Mouse (Mus musculus) neural tube, embryonic 11.5 days (tissue): Measurements from ENCODE around the gene Nop9. TPM values are rescaled to one million over a fixed set of nuclear protein-coding genes. Genes with fewer than 3 reads are reported as not detected.

Experiments used
- polyA plus RNA-seq: library from polyadenylated mRNA; unstranded; fragments of >200 nt; fragmentation: Nextera tagmentation; extraction: Ambion mirVana; gene quantifications from 2 replicates; pipeline ENCODE4 v1.2.1, GENCODE M21; 2014

Gene Nop9
- polyA plus RNA-seq, 1 experiment from 2014 or later: 53.8 TPM

Other genes starting within 250 kb of the Nop9 start
- 0.99 and 1.7 TPM in 2 replicates for gene Cpne6, start 235.2 kb upstream of the Nop9 start, polyA plus RNA-seq
- gene Nrl, start 220.7 kb upstream of the Nop9 start, polyA plus RNA-seq: not detected in 2 replicates
- gene Pck2, start 205.4 kb upstream of the Nop9 start, polyA plus RNA-seq: 14.5 and 14.7 TPM in 2 replicates
- gene Dcaf11, start 185.7 kb upstream of the Nop9 start, polyA plus RNA-seq: 84.4 and 85.1 TPM in 2 replicates
- gene A730061H03Rik, start 185.3 kb upstream of the Nop9 start, polyA plus RNA-seq: 0.80 TPM in 1 of 2 replicates, not detected in the other
- gene Fitm1, start 170.1 kb upstream of the Nop9 start, polyA plus RNA-seq: 4.7 and 6.8 TPM in 2 replicates
- 112 and 123 TPM in 2 replicates for gene Psme1, start 167.6 kb upstream of the Nop9 start, polyA plus RNA-seq
- 6.0 and 7.6 TPM in 2 replicates for gene Emc9, start 160.4 kb upstream of the Nop9 start, polyA plus RNA-seq
- 188 and 218 TPM in 2 replicates for gene Psme2, start 154.6 kb upstream of the Nop9 start, polyA plus RNA-seq
- 10.2 and 13.0 TPM in 2 replicates for gene Rnf31, start 154.0 kb upstream of the Nop9 start, polyA plus RNA-seq
- gene Irf9, start 142.1 kb upstream of the Nop9 start, polyA plus RNA-seq: 5.7 and 5.9 TPM in 2 replicates
- gene Rec8, start 127.7 kb upstream of the Nop9 start, polyA plus RNA-seq: 12.0 and 12.4 TPM in 2 replicates
- 99.2 and 104 TPM in 2 replicates for gene Ipo4, start 109.7 kb upstream of the Nop9 start, polyA plus RNA-seq
- gene Gm49378, start 107.8 kb upstream of the Nop9 start, polyA plus RNA-seq: 1.0 and 1.6 TPM in 2 replicates
- 64.2 and 65.8 TPM in 2 replicates for gene Tm9sf1, start 101.9 kb upstream of the Nop9 start, polyA plus RNA-seq
- gene Tssk4, start 95.5 kb upstream of the Nop9 start, polyA plus RNA-seq: 0.89 and 0.93 TPM in 2 replicates
- gene Mdp1, start 85.2 kb upstream of the Nop9 start, polyA plus RNA-seq: 65.5 and 65.7 TPM in 2 replicates
- 53.1 and 66.7 TPM in 2 replicates for gene Gmpr2, start 73.8 kb upstream of the Nop9 start, polyA plus RNA-seq
- 573 and 583 TPM in 2 replicates for gene Nedd8, start 73.6 kb upstream of the Nop9 start, polyA plus RNA-seq
- 50.7 and 61.2 TPM in 2 replicates for gene Tinf2, start 63.9 kb upstream of the Nop9 start, polyA plus RNA-seq
- gene Tgm1, start 31.8 kb upstream of the Nop9 start, polyA plus RNA-seq: 0.37 and 0.57 TPM in 2 replicates
- 26.5 and 29.3 TPM in 2 replicates for gene Rabggta, start 23.4 kb upstream of the Nop9 start, polyA plus RNA-seq
- gene Dhrs1, start within 50 bp of the Nop9 start, polyA plus RNA-seq: 68.6 and 76.8 TPM in 2 replicates
- gene Cideb, start 12.8 kb downstream of the Nop9 start, polyA plus RNA-seq: 0.32 TPM in 1 of 2 replicates, not detected in the other
- 0.20 and 0.52 TPM in 2 replicates for gene Ltb4r2, start 15.7 kb downstream of the Nop9 start, polyA plus RNA-seq
- 0.18 and 0.27 TPM in 2 replicates for gene Ltb4r1, start 20.3 kb downstream of the Nop9 start, polyA plus RNA-seq
- gene Adcy4, start 38.4 kb downstream of the Nop9 start, polyA plus RNA-seq: 8.9 and 9.0 TPM in 2 replicates
- 14.2 and 16.6 TPM in 2 replicates for gene Ripk3, start 43.2 kb downstream of the Nop9 start, polyA plus RNA-seq
- gene Nfatc4, start 77.5 kb downstream of the Nop9 start, polyA plus RNA-seq: 25.9 and 33.7 TPM in 2 replicates
- 15.1 and 16.0 TPM in 2 replicates for gene Nynrin, start 108.3 kb downstream of the Nop9 start, polyA plus RNA-seq
- 0.13 and 0.22 TPM in 2 replicates for gene Cbln3, start 138.7 kb downstream of the Nop9 start, polyA plus RNA-seq
- gene Khnyn, start 139.3 kb downstream of the Nop9 start, polyA plus RNA-seq: 11.8 and 13.0 TPM in 2 replicates
- gene Sdr39u1, start 154.6 kb downstream of the Nop9 start, polyA plus RNA-seq: 45.7 and 52.6 TPM in 2 replicates
- gene Cma1, start 199.0 kb downstream of the Nop9 start, polyA plus RNA-seq: not detected in 2 replicates
- not detected in 2 replicates for gene Cma2, start 205.3 kb downstream of the Nop9 start, polyA plus RNA-seq